Mouse (Mus musculus): ENCODE measurements at regions not wholly inside any gene's neighbourhood (a gene's known extent, or its start where the extent isn't known, plus 50 kb on each side); places are given as distances from the start of the nearest gene placed in this dataset.

GRCm38 (mm10) chr1:73307194-73307593, 291.5 kb upstream of the Tnp1 start:
- DNase-seq, result no peak

GRCm38 (mm10) chr1:73299978-73300688, 284.4 kb upstream of the Tnp1 start:
- no peak for DNase-seq

GRCm38 (mm10) chr1:73285342-73285741, 269.6 kb upstream of the Tnp1 start:
- no peak for DNase-seq

- peak; percentile 4 for DNase-seq
Observed at GRCm38 (mm10) chr1:73274480-73274879, 258.8 kb upstream of the Tnp1 start.

- no peak for DNase-seq
Observed at GRCm38 (mm10) chr1:73270787-73271391, 255.2 kb upstream of the Tnp1 start.

GRCm38 (mm10) chr1:73269051-73269755, 253.5 kb upstream of the Tnp1 start:
- no peak for DNase-seq

GRCm38 (mm10) chr1:73265009-73265408, 249.3 kb upstream of the Tnp1 start:
- DNase-seq, result no peak

- DNase-seq, result no peak
Observed at GRCm38 (mm10) chr1:73264245-73264644, 248.5 kb upstream of the Tnp1 start.

GRCm38 (mm10) chr1:73259525-73260098, 243.9 kb upstream of the Tnp1 start:
- no peak for DNase-seq

- no peak for DNase-seq
Observed at GRCm38 (mm10) chr1:73257263-73257662, 241.6 kb upstream of the Tnp1 start.

GRCm38 (mm10) chr1:73251911-73252356, 236.2 kb upstream of the Tnp1 start:
- DNase-seq, result no peak

GRCm38 (mm10) chr1:73244016-73244415, 228.3 kb upstream of the Tnp1 start:
- no peak for DNase-seq

- DNase-seq, result no peak
Observed at GRCm38 (mm10) chr1:73242290-73242689, 226.6 kb upstream of the Tnp1 start.

GRCm38 (mm10) chr1:73236867-73237266, 221.2 kb upstream of the Tnp1 start:
- no peak for DNase-seq

GRCm38 (mm10) chr1:73233636-73234035, 217.9 kb upstream of the Tnp1 start:
- no peak for DNase-seq

- DNase-seq, result no peak
Observed at GRCm38 (mm10) chr1:73233041-73233440, 217.3 kb upstream of the Tnp1 start.

GRCm38 (mm10) chr1:73230611-73231010, 214.9 kb upstream of the Tnp1 start:
- no peak for DNase-seq

GRCm38 (mm10) chr1:73227246-73227645, 211.5 kb upstream of the Tnp1 start:
- no peak for DNase-seq

- DNase-seq, result peak; percentile 11
Observed at GRCm38 (mm10) chr1:73221863-73222262, 206.2 kb upstream of the Tnp1 start.

GRCm38 (mm10) chr1:73214305-73214946, 198.7 kb upstream of the Tnp1 start:
- no peak for DNase-seq

GRCm38 (mm10) chr1:73207421-73207820, 191.7 kb upstream of the Tnp1 start:
- no peak for DNase-seq

- no peak for DNase-seq
Observed at GRCm38 (mm10) chr1:73205788-73206187, 190.1 kb upstream of the Tnp1 start.

- peak; percentile 46 for DNase-seq
Observed at GRCm38 (mm10) chr1:73200112-73200511, 184.4 kb upstream of the Tnp1 start.
